Mouse (Mus musculus): Measurements from ENCODE around the gene Junb.

DNA sequence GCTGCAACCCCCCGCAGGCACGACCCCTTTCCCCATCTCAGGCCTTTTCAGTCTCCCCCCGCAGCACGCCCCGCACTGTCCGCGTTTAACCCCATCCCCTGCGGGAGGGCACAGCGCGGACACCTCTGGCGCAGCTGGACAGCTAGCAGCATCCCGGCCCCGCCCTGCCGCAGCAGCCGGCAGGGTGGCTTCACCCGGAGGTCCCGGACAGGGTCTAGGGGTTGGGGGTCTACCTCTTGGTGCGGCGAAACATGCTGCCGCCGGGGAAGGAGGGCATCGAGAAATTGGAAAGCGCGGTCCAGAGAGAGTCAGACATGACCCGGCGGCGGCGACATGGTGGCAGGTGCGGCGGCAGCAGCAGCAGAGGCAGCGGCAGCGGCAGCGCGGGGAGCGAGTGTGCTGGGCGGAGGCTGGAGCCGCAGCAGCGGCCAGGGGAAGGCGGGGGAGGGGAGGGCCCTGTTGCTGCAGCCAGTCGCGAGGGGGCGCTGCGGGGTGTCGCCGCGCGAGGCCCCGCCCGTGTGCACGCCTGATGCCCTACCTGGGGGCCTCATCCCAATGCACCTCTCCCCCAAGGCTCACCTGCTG is 41.5 kb downstream of the Junb start, which contains the start of gene Mast1:
- TF ChIP-seq POLR2A (IDR thresholded peaks at IDR 0.05; ENCODE audit: control insufficient read depth, extremely low read depth, insufficient read depth, low read length, poor library complexity), result no peak
- TF ChIP-seq CTCF (IDR thresholded peaks at IDR 0.05; ENCODE audit: borderline replicate concordance, control insufficient read depth, extremely low read depth, insufficient read depth, low read length, poor library complexity), result 0 out of 2 replicates have a peak, but pooled peaks have one; percentile 60

All from thymus, adult 2 months (tissue).